Comparison of ENCODE assay signal across 8 mouse cellular contexts in genomic region chr19:46623790-46624772, GRCm38 (mm10). TPM values are rescaled to one million over a fixed set of nuclear protein-coding genes. Genes with fewer than 3 reads are reported as not detected.
DNase-seq lines count a peak whose midpoint lies in the region; ATAC-seq and TF ChIP-seq lines count a peak whose summit lies in the region.

No protein-coding gene starts in this region.

- DNase-seq in embryo, embryonic 10.5 days (ENCODE audit: low spot score), result peak; percentile 76
- peak; percentile 80 to 83 for DNase-seq in heart, adult 9 months (ENCODE audit: low spot score in 2 of 2)
- peak; percentile 70 for DNase-seq in kidney, postnatal 10 days
- DNase-seq in lung, postnatal 4 days, result peak; percentile 74 to 82
- DNase-seq in urinary bladder, adult 2 months (ENCODE audit: low spot score), result no peak
- DNase-seq in right cerebral cortex, postnatal 25 days, result no peak

- H3K4me3 ChIP-seq in E14TG2a.4 (replicated peaks; ENCODE audit: low read length), result peak overlapping the region; percentile 33

- TF ChIP-seq CTCF in E14TG2a.4 (conservative IDR thresholded peaks at IDR 0.05; ENCODE audit: low read length), result no peak

- peaks cover 27% of the 10 kb centered on the region for H3K36me3 ChIP-seq in E14TG2a.4 (ENCODE audit: insufficient read depth, low read length)

- H3K9me3 ChIP-seq in E14TG2a.4 (ENCODE audit: low read length), result no peaks in the 10 kb centered on the region

- no peaks in the 10 kb centered on the region for H3K27me3 ChIP-seq in E14TG2a.4 (ENCODE audit: insufficient read depth, low read length)

- peaks cover 62% of the 10 kb centered on the region for H3K4me1 ChIP-seq in E14TG2a.4 (replicated peaks; ENCODE audit: low read depth, low read length)

- no peak for ATAC-seq in CD4-positive, CD25-positive, alpha-beta regulatory T cell, adult 4 months

RNA-seq across cellular contexts. Expression of gene Wbp1l, which starts 25.2 kb away (rescaled TPM):
- polyA plus RNA-seq in CD4-positive, CD25-positive, alpha-beta regulatory T cell, adult 4 months (2017; shearing (Covaris generic)), result 10 to 100 TPM; 19.2 to 20.8 TPM
- 60.0 and 70.2 TPM in 2 replicates for polyA plus RNA-seq in urinary bladder, adult 2 months (2012; rRNA removed)

RNA-seq across cellular contexts. Expression of gene Cyp17a1, which starts 48.9 kb away (rescaled TPM):
- not detected for polyA plus RNA-seq in CD4-positive, CD25-positive, alpha-beta regulatory T cell, adult 4 months (2017; shearing (Covaris generic))
- not detected in 2 replicates for polyA plus RNA-seq in urinary bladder, adult 2 months (2012; rRNA removed)

RNA-seq across cellular contexts. Expression of gene Sfxn2, which starts 50.9 kb away (rescaled TPM):
- polyA plus RNA-seq in CD4-positive, CD25-positive, alpha-beta regulatory T cell, adult 4 months (2017; shearing (Covaris generic)), result 10 to 100 TPM in 1 of 2 experiments, 1 to 10 TPM in 1; 6.2 to 13.4 TPM
- polyA plus RNA-seq in urinary bladder, adult 2 months (2012; rRNA removed), result 5.8 and 7.5 TPM in 2 replicates

RNA-seq across cellular contexts. Expression of gene Arl3, which starts 51.1 kb away (rescaled TPM):
- 10 to 100 TPM; 29.0 to 34.9 TPM for polyA plus RNA-seq in CD4-positive, CD25-positive, alpha-beta regulatory T cell, adult 4 months (2017; shearing (Covaris generic))
- 93.7 and 103 TPM in 2 replicates for polyA plus RNA-seq in urinary bladder, adult 2 months (2012; rRNA removed)

Comparison
In these comparisons a context has a peak if more than half of its experiments do, and no peak if none do; other contexts are left out.
1. DNase-seq: peak in embryo, embryonic 10.5 days (single experiment), heart, adult 9 months (2 of 2), kidney, postnatal 10 days (single experiment) and lung, postnatal 4 days (2 of 2); none in urinary bladder, adult 2 months (single experiment) and right cerebral cortex, postnatal 25 days (single experiment).